Mouse (Mus musculus) gastrocnemius, postnatal 36 days (tissue): ENCODE data around the gene Nxpe4. TPM values are rescaled to one million over a fixed set of nuclear protein-coding genes. Genes with fewer than 3 reads are reported as not detected.
"Not testable (repeated sequence)": the region's sequence is repeated elsewhere in the genome, so short reads cannot be mapped to it uniquely, and the experiment has no call there.

Source experiments
- DNase-seq, 2 experiments: peaks; one replicate each; pipeline ENCODE4 v3.0.0; 2022
- intact Hi-C: fragments of 180-260 bp; cut with DNase I; formaldehyde crosslinking; loops from one replicate; pipeline ENCODE4 v1.15.1; 2025
- long read RNA-seq, 2 experiments: library from polyadenylated mRNA; stranded (forward); transcript quantifications; one replicate each; pipeline ENCODE4 v2.0.0; 2021
- total RNA-seq, 2 experiments: library from RNA; stranded (reverse); gene quantifications; 2 replicates each; pipeline ENCODE4 v1.2.3; 2021

Nxpe4 gene
- 1 to 10 TPM; 3.2 to 3.4 TPM for total RNA-seq
- long read RNA-seq, experiment 1, partial matches to known transcripts: 0 of 3 reads
- long read RNA-seq, experiment 1, other reads (novel, unspliced or antisense): 3 of 3 reads
- long read RNA-seq, experiment 2, partial matches to known transcripts: 1 of 6 reads
- long read RNA-seq, experiment 2, other reads (novel, unspliced or antisense): 5 of 6 reads

DNA sequence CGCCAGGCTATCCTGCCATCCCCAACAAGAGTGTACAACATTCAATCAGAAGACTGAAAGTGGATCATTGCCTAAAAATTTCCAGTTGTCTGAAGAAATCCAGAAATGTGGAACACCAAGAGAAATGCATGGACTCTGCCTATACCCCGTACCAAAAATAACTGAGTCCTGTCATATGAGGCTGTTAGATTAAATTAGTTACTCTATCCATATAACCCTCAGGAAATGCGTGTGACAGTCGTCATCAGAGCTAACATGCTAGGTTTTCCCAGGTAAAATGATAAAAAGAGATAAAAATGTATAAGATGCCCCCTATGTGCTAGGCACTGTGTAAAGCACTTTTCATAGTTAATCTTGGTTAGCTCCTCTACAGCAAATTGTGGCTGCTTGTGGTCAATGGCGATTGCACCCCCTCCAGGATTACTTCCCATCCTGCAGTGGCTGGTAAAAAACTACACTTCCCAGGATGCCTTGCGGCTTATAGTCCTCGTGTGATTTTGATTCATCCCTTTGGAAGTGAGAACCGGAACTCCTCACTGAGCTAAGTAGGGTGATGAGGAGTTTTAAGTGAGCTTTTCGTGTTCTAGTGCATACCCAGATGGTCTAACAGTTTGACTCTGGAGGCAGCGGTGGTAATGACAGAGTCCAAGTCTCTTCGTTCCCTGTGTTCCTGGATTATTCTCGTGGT, at the start of gene Nxpe4:
Gene Nxpe4 (plus strand): TSS at position 519 of the 688 bp plus-strand sequence.
- intact Hi-C loops: no loop called here
- DNase-seq: peak in 1 of 2 experiments; percentile 37

- intact Hi-C loops: no loop called here
- no peak for DNase-seq
Measured at GRCm38 (mm10) chr9:48126815-48127214, 35.0 kb upstream of the Nxpe4 start.

DNA sequence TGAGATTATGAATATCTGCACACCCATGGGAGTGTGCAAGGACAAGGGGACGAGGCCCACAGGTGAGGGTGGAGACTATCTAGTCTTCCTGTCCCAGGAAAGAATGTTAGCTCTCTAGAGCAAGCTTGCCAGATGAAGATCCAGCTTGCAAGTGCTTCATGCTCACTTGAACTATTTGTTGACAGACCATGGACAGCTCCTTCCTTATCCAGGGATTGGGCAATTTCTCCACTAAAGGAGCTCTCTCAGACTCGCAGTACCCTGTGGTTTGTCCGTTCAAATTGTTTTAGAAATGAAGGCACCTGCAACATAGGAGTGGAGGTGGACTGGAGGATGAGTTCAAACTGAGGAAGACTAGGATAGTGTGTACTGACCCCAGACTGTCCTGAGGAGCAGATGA, 24.3 kb upstream of the Nxpe4 start:
- no peak for DNase-seq
- intact Hi-C loops: no loop called here

- intact Hi-C loops: no loop called here
Measured at GRCm38 (mm10) chr9:48140485-48141411, 21.1 kb upstream of the Nxpe4 start.

GRCm38 (mm10) chr9:48142646-48143045, 19.2 kb upstream of the Nxpe4 start:
- intact Hi-C loops: no loop called here
- DNase-seq: no peak

More at GRCm38 (mm10) chr9:48140485-48141411, 21.1 kb upstream of the Nxpe4 start:
- DNase-seq: no peak

GRCm38 (mm10) chr9:48146761-48147160, 15.1 kb upstream of the Nxpe4 start:
- intact Hi-C loops: no loop called here
- DNase-seq: no peak

GRCm38 (mm10) chr9:48166531-48166930, 4.7 kb downstream of the Nxpe4 start:
- DNase-seq, intact Hi-C loops: not testable (repeated sequence)

GRCm38 (mm10) chr9:48176764-48177163, 14.9 kb downstream of the Nxpe4 start:
- intact Hi-C loops: loop anchor here (5.0 kb wide), 1 partner anchor 81 kb away; no protein-coding TSS in a partner anchor
- no peak for DNase-seq

- DNase-seq: no peak
- intact Hi-C loops: no loop called here
Measured at GRCm38 (mm10) chr9:48181300-48181699, 19.5 kb downstream of the Nxpe4 start.

DNA sequence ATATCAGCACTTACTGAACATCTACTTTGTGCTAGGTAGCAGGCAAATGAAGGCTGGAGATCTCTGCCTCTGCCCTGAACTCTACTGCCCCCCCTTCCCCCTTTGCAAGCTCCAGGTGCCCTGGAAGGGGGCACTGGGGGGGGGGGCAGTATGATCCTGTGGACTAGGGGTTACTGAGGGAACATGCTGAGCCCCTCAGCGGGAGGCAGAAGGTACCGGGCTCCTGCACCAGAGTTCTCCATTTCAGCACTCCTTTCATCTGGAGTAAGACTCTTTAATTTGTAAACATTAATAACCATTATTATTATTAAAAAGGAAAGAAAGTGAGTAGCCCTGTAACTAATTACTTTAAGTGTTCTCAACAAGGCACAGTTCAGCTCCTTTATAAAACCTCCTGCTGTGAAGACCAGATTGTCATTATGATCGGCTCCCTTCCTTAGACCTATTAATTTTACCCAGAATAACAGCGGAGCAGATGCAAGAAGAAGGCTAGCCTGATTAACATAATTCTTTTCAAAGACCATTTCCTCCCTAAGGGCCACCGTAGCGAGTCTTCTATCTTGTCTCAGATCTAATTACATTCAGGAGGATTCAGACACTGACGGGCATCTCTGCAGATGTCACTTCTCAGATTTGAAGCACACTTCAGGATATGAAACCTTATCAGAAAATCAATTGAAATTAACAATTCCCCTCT, 21.0 kb downstream of the Nxpe4 start:
- no peak for DNase-seq
- intact Hi-C loops: no loop called here

GRCm38 (mm10) chr9:48184319-48184718, 22.5 kb downstream of the Nxpe4 start:
- peak; percentile 18 to 35 for DNase-seq
- intact Hi-C loops: no loop called here

GRCm38 (mm10) chr9:48188854-48189253, 27.0 kb downstream of the Nxpe4 start:
- DNase-seq: no peak
- intact Hi-C loops: no loop called here

GRCm38 (mm10) chr9:48197458-48197884, 35.6 kb downstream of the Nxpe4 start:
- no peak for DNase-seq
- intact Hi-C loops: no loop called here

- no peak for DNase-seq
- intact Hi-C loops: no loop called here
Measured at GRCm38 (mm10) chr9:48210970-48211369, 49.1 kb downstream of the Nxpe4 start.

DNA sequence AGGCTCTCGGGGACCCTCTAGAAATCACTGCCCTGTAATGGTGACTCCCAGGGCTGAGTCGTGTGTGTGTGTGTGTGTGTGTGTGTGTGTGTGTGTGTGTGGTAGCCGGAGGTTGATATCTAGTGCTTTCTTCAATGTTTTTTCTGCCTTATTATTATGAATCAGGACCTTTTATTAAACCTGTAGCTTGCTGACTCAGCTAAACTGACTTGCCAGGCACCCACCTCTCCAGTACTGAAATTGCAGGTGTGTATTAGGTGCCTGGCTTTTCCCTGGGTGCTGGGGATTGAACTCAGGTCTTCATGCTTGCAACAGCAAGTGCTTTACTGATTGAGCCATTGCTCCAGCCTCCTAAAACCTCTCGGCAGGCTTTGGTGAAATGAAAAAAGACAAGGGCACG, 50.1 kb downstream of the Nxpe4 start:
- DNase-seq: no peak
- intact Hi-C loops: no loop called here

DNA sequence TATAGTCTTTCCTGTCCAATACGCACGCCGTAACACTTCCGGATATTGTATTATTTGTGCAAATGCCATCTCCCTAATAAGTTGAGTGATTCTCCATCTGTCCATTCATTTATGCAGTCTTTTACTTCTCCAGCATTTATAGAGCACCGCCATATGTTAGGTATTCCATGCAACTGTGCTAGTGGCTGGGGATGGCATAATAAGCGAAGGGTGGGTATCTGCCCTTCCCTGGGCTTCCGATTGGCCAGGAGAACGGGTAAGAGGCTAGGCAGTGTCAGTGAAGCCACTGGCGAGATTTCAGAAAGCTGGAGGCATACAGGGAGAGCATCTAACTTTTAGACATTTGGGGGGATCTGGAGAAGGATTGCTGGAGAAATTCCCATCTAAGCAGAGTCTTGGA, 52.9 kb downstream of the Nxpe4 start:
- no peak for DNase-seq
- intact Hi-C loops: no loop called here

DNA sequence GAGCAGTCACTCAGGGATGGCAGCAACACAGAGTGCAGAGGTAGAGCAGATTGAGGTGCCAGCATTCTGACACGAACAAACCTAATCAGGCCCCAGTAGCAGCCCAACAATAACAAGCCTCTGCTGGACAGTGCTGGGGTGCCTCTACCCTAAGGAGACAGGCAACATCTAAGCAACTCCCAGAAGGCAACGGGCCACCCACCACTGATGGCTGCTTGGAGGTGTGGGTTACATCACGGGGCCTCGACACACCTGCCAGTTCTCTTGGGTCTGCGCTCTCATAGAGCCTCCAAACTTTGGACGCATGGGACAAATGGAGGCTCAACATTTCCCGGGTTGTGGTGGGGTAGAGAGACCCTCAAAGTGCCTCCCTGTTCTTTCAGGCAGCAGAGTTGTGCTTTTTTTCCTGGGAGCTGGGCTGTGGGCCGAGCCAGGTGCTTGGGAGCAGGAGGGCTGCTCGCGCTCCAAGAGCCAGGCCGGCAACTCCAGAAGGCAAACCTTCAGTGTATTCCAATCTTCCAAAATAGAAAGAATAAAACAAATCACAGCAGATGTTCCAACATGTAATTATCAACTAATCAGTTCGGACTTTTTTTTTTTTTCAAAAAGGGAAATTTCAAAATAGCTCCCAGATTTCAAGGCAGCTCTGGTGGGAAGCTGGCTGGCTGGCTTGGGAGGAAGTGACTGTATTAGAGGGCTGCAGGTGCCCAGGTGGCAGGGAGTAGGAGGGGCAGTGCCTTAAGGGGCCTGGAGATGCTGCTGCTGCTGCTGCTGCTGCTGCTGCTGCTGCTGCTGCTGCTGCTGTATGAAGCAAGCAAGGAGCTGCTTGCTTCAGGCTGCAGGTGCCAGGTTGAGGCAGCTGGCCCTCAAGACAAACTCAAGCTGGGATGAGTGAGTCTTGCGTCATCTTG, 54.5 kb downstream of the Nxpe4 start:
- no peak for DNase-seq
- intact Hi-C loops: no loop called here

GRCm38 (mm10) chr9:48230706-48231105, 68.9 kb downstream of the Nxpe4 start:
- intact Hi-C loops: no loop called here
- no peak for DNase-seq

DNA sequence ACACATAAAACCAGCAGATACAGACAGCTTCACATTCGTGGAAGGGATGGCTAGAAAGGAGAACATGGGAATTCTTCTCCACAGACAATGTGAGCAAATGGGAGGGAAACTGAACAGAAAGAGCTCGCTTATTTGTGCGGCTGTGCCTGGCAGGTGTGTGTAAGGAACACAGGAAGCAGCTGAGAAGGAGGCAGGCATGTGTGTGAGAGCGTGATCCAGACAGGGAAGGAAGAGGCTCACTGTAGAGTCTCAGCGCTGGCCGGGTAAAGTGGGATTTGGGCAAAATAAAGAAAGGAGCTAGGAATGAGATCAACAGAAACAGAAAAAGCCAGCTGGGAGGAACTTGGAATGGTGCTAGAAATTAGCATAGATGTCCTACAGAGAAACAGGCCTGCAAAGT, 74.6 kb downstream of the Nxpe4 start:
- no peak for DNase-seq
- intact Hi-C loops: no loop called here
